Mouse (Mus musculus) olfactory bulb, adult 2 months (tissue): ENCODE results near the gene Ccnl2. TPM values are rescaled to one million over a fixed set of nuclear protein-coding genes. Genes with fewer than 3 reads are reported as not detected.

ENCODE experiments used
- H3K27ac ChIP-seq: fragments of 200-500 bp; 2 replicates; pipeline ENCODE4 v1.5.1; 2012; ENCODE audit warnings: low read depth, low read length; ENCODE audit not compliant: insufficient read depth
- H3K4me1 ChIP-seq: fragments of 200-500 bp; 2 replicates; pipeline ENCODE4 v1.6.1; 2012; ENCODE audit warnings: low read length; ENCODE audit not compliant: control insufficient read depth, insufficient read depth
- H3K4me3 ChIP-seq: fragments of 200-500 bp; 2 replicates; pipeline ENCODE4 v1.5.1; 2012; ENCODE audit warnings: mild to moderate bottlenecking, low read depth, low read length, moderate library complexity; ENCODE audit not compliant: insufficient read depth
- CTCF ChIP-seq: fragments of 200-500 bp; IDR thresholded peaks from 2 replicates; pipeline ENCODE4 v1.5.1; 2012; ENCODE audit warnings: low read depth, mild to moderate bottlenecking, low read length, moderate library complexity; ENCODE audit not compliant: insufficient read depth
- POLR2A ChIP-seq: fragments of 200-500 bp; IDR thresholded peaks from 2 replicates; pipeline ENCODE4 v1.6.1; 2012; ENCODE audit warnings: mild to moderate bottlenecking, low read depth, low read length, moderate library complexity; ENCODE audit not compliant: insufficient read depth
- WGBS: fragments of 180-500 bp; shearing (Covaris S2); methylation state at CpG from one replicate; pipeline ENCODE4 v1.1.7; 2018; 5-methylcytosine and 5-hydroxymethylcytosine counted together
- polyA plus RNA-seq: library from polyadenylated mRNA; stranded (reverse); fragments of >200 nt; gene quantifications from 2 replicates; pipeline ENCODE4 v1.2.4, GENCODE M21; 2012; ENCODE audit warnings: low replicate concordance; ENCODE audit not compliant: missing spikeins, insufficient read depth, insufficient read length

Gene Ccnl2
- polyA plus RNA-seq, 1 experiment = 186 TPM

GRCm38 (mm10) chr4:155869317-155870033, 57.2 kb downstream of the Ccnl2 start, which contains the start of the genes Cptp and Ints11:
Gene Cptp (minus strand): TSS chr4:155869440.
Gene Ints11 (plus strand): TSS chr4:155869546.
- H3K27ac ChIP-seq = peak within 1 kb of the TSS; percentile 22; the same call in 1 of the 2 replicates
- peaks cover 15% of the 10 kb centered on the region for H3K4me1 ChIP-seq
- peak within 1 kb of the TSS; percentile 78 for H3K4me3 ChIP-seq
- WGBS = under 1% methylated on average over 63 of the region's 63 CpGs
- peak; percentile 94 for TF ChIP-seq POLR2A
- no peak for TF ChIP-seq CTCF

DNA sequence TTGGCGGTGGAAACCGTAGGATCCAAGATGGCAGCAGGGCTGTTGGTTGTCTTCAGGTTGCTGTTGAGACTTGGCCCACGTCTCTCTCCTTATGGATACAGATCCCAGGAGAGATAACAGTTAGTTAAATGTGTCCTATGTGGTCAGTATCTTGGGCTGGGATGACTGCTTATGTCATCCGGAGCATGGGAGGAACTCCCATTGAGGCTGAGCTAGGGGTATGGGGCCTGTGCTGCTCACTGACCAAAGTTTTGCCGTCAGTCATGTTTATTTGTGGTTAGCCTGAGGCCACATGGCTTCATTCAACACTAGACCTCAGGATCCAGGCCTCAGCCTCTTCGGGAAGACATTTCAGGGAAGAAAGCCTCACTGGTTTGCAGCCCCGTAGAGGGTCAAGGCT, 59.1 kb downstream of the Ccnl2 start:
- no peak overlapping the region for H3K27ac ChIP-seq
- H3K4me3 ChIP-seq = no peak overlapping the region
- H3K4me1 ChIP-seq = peaks cover 15% of the 10 kb centered on the region
- 92% methylated on average over 7 of the region's 7 CpGs for WGBS
- no peak for TF ChIP-seq CTCF

Other genes starting within 250 kb of the Ccnl2 start
- not detected in 2 replicates for gene Slc35e2, start 211.1 kb upstream of the Ccnl2 start, polyA plus RNA-seq
- 145 TPM in 1 of 2 replicates, not detected in the other for gene Cdk11b, start 187.6 kb upstream of the Ccnl2 start, polyA plus RNA-seq
- not detected in 2 replicates for gene Gm10563, start 167.1 kb upstream of the Ccnl2 start, polyA plus RNA-seq
- gene Mmp23, start 159.1 kb upstream of the Ccnl2 start, polyA plus RNA-seq = not detected in 2 replicates
- gene Mib2, start 143.3 kb upstream of the Ccnl2 start, polyA plus RNA-seq = not detected in 2 replicates
- gene Fndc10, start 118.1 kb upstream of the Ccnl2 start, polyA plus RNA-seq = not detected in 2 replicates
- gene Ssu72, start 107.7 kb upstream of the Ccnl2 start, polyA plus RNA-seq = not detected in 2 replicates
- not detected in 2 replicates for gene Tmem240, start 77.7 kb upstream of the Ccnl2 start, polyA plus RNA-seq
- not detected in 2 replicates for gene Atad3a, start 51.4 kb upstream of the Ccnl2 start, polyA plus RNA-seq
- gene Vwa1, start 37.8 kb upstream of the Ccnl2 start, polyA plus RNA-seq = not detected in 2 replicates
- not detected in 2 replicates for gene Tmem88b, start 26.6 kb upstream of the Ccnl2 start, polyA plus RNA-seq
- gene Ankrd65, start 22.1 kb upstream of the Ccnl2 start, polyA plus RNA-seq = not detected in 2 replicates
- gene Mrpl20, start 9.6 kb upstream of the Ccnl2 start, polyA plus RNA-seq = not detected in 2 replicates
- gene Aurkaip1, start 18.8 kb downstream of the Ccnl2 start, polyA plus RNA-seq = not detected in 2 replicates
- gene Mxra8, start 27.2 kb downstream of the Ccnl2 start, polyA plus RNA-seq = not detected in 2 replicates
- not detected in 2 replicates for gene Dvl1, start 34.9 kb downstream of the Ccnl2 start, polyA plus RNA-seq
- gene Tas1r3, start 50.9 kb downstream of the Ccnl2 start, polyA plus RNA-seq = not detected in 2 replicates
- gene Cptp, start 57.0 kb downstream of the Ccnl2 start, polyA plus RNA-seq = not detected in 2 replicates
- not detected in 2 replicates for gene Ints11, start 57.1 kb downstream of the Ccnl2 start, polyA plus RNA-seq
- not detected in 2 replicates for gene Pusl1, start 79.3 kb downstream of the Ccnl2 start, polyA plus RNA-seq
- not detected in 2 replicates for gene Acap3, start 79.3 kb downstream of the Ccnl2 start, polyA plus RNA-seq
- gene Ube2j2, start 131.3 kb downstream of the Ccnl2 start, polyA plus RNA-seq = not detected in 2 replicates
- not detected in 2 replicates for gene C1qtnf12, start 149.8 kb downstream of the Ccnl2 start, polyA plus RNA-seq
- not detected in 2 replicates for gene B3galt6, start 180.2 kb downstream of the Ccnl2 start, polyA plus RNA-seq
- gene Sdf4, start 180.4 kb downstream of the Ccnl2 start, polyA plus RNA-seq = 218 TPM in 1 of 2 replicates, not detected in the other
- gene Tnfrsf4, start 201.4 kb downstream of the Ccnl2 start, polyA plus RNA-seq = not detected in 2 replicates
- gene Tnfrsf18, start 213.7 kb downstream of the Ccnl2 start, polyA plus RNA-seq = not detected in 2 replicates
- not detected in 2 replicates for gene Ttll10, start 246.9 kb downstream of the Ccnl2 start, polyA plus RNA-seq